Mouse (Mus musculus): ENCODE data around the gene Sh2b3. TPM values are rescaled to one million over a fixed set of nuclear protein-coding genes. Genes with fewer than 3 reads are reported as not detected.

The Sh2b3 gene
- polyA plus RNA-seq (2012; rRNA removed) = 12.1 and 17.3 TPM in 2 replicates

DNA sequence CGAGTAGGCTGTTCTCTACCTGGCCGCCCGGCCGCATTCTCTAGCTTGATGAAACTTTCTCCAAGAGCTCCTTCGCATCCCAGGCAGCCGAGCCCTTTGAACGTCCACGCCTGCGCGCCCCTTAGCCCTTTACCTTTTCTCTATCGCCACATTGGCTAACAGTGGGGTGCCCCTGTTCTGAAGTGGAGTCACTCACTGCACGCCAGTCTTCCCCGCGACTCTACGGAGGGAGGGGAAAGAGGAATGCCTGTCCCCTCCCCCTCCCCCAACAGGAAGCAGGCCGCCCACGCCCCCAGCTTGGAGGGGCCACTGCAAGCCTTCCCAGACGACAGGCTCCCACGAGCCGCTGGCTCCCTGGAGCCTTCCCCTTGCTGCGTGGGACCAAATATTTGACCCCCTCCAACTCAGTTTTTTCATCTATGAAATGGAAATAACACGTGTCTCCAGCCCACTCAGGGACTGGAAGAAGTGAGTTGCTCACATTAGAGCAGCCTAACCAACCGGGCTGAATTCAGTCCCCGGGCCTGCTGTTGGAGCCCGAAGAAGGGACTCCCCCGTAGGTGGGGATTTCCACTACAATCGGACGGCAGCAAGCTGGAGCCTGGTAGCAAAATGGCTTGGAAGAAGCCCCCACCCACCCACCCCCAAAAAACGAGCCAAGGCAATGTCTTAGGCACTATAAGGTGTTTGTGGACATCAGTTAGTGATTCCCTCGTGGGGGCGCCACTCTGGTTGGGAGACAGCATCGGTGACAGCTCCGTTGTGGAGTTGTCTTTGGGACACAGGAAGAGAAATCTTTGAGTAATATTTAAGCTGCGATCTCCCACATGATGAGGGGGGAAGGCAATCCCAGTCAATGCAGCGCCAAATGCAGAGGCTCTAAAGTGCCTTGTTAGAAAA is at the start of gene Sh2b3:
Gene Sh2b3, minus strand, starts transcription at position 206 of the 900 bp plus-strand sequence.
- DNase-seq (ENCODE audit: low read depth, low spot score) = no peak
- WGBS = 3% methylated on average over 35 of the region's 35 CpGs

- WGBS = 75% methylated on average over 8 of the region's 8 CpGs
Measured at GRCm38 (mm10) chr5:121883356-121883755, 45.9 kb upstream of the Sh2b3 start.

GRCm38 (mm10) chr5:121879211-121879610 is 41.8 kb upstream of the Sh2b3 start:
- DNase-seq (ENCODE audit: low read depth, low spot score) = no peak

More at GRCm38 (mm10) chr5:121883356-121883755, 45.9 kb upstream of the Sh2b3 start:
- DNase-seq (ENCODE audit: low read depth, low spot score) = no peak

GRCm38 (mm10) chr5:121878703-121879102 is 41.3 kb upstream of the Sh2b3 start:
- DNase-seq (ENCODE audit: low read depth, low spot score) = no peak
- WGBS = 71% methylated on average over 17 of the region's 17 CpGs

More at GRCm38 (mm10) chr5:121879211-121879610, 41.8 kb upstream of the Sh2b3 start:
- WGBS = 50% methylated on average over 6 of the region's 6 CpGs

GRCm38 (mm10) chr5:121876901-121877300 is 39.5 kb upstream of the Sh2b3 start:
- DNase-seq (ENCODE audit: low read depth, low spot score) = no peak
- WGBS = 87% methylated on average over 12 of the region's 12 CpGs

DNA sequence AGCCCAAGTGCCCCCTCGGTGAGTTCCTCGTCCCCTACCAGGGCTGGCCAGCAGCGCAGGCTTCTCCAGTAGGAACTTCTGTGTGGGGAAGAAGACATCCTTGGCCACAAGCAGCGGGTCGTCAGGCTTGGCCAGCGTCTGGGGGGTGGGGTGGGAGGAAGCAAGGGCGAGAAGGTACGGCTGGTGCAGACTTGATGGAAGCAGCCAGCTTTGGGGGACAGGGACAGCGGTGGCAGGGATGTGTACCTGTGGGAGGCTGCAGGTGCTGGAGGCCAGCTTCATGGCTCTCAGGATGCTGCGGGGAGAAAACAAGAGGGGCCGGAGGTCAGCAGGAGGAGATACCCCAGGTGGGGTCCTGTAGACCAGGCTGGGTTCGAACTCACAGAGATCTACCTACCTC is 37.6 kb upstream of the Sh2b3 start:
- no peak for DNase-seq (ENCODE audit: low read depth, low spot score)
- 86% methylated on average over 12 of the region's 12 CpGs for WGBS

GRCm38 (mm10) chr5:121872158-121872557 is 34.7 kb upstream of the Sh2b3 start:
- 9% methylated on average over 4 of the region's 4 CpGs for WGBS
- DNase-seq (ENCODE audit: low read depth, low spot score) = no peak

- whole genome bisulfite sequencing = 69% methylated on average over 13 of the region's 13 CpGs
- no peak for DNase-seq (ENCODE audit: low read depth, low spot score)
Measured at GRCm38 (mm10) chr5:121871515-121872030, 34.1 kb upstream of the Sh2b3 start.

GRCm38 (mm10) chr5:121870832-121871231 is 33.4 kb upstream of the Sh2b3 start:
- 61% methylated on average over 6 of the region's 6 CpGs for WGBS
- DNase-seq (ENCODE audit: low read depth, low spot score) = no peak

DNA sequence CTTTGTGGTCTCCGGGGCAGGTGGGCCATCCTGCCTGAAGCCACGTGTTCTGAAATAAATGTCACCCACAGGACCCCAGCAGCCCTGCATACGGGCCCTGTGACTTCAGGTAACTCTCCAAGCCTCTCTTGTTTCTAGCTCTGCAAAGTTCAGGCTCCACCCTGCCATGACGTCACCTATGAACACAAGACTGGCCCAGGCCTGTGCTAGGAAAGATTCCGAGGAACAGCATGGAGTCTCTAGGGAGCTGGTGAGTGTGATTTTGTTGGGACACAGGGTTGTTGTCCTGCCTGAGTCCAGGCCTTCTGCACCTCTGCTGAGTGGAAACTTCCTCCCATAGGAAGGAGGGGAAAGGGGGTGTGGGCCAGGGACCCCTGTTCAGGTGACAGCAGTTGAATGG is 30.5 kb upstream of the Sh2b3 start:
- no peak for DNase-seq (ENCODE audit: low read depth, low spot score)
- 51% methylated on average over 5 of the region's 5 CpGs for WGBS

DNA sequence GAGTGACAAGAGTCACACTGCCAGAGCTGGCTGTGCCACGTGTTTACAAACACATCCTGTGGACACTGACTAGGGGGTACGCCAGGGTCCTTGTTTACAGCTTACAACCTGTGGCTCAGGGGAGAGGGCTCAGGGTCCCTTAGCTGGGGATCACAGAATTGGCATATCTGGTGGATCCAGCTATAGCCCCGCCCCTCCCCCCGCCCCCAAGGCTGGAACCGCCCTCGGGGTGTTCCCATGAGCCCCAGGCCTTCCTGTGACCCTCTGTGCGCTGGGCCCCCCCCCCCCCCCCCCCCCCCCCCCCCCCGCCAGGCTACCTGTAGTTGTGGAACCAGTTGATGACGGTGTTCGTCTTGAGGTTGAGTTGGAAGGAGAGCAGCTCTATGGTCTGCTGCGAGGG is 26.9 kb upstream of the Sh2b3 start:
- WGBS = 21% methylated on average over 10 of the region's 11 CpGs

DNA sequence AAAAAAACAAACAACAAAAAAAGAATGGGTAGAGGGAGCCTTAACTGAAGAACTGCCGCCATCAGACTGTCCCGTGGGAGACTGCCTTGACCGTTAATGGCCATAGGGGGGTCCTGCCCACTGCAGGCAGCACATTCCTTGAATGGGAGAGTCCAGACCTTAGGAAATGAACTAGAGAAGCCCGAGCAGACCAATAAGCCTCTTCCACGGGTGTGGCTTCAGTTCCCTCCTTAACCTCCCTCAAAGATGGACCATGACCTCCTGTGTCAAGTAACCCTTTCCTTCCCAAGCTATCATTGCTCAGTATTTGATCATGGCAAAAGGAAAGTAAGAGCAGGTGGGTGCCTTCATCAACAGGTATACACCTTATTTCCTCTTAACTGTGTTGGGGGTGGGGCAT is 24.5 kb upstream of the Sh2b3 start:
- 21% methylated on average over 5 of the region's 5 CpGs for WGBS
- DNase-seq (ENCODE audit: low read depth, low spot score) = no peak

More for the DNA sequence above, 26.9 kb upstream of the Sh2b3 start:
- DNase-seq (ENCODE audit: low read depth, low spot score) = no peak

DNA sequence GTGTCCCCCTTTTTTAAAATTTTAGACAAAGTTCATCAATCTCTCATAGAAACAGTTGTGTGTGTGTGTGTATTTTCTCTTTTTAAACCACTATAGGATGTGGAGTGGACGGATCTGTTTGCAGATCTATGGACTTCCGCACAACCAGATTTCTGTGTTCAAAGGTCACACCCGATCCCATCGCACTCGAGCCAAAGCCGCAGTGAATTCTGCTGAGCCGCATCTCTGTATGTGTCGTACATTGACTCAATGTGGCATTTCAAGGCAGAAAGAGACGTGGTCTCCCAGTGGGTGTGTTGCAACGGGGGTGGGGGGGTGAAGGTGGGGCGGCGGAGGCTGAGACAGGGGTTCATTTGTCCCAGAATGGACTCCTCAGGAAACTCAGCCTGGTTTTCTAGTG is 21.0 kb upstream of the Sh2b3 start:
- 31% methylated on average over 12 of the region's 12 CpGs for WGBS
- no peak for DNase-seq (ENCODE audit: low read depth, low spot score)

DNA sequence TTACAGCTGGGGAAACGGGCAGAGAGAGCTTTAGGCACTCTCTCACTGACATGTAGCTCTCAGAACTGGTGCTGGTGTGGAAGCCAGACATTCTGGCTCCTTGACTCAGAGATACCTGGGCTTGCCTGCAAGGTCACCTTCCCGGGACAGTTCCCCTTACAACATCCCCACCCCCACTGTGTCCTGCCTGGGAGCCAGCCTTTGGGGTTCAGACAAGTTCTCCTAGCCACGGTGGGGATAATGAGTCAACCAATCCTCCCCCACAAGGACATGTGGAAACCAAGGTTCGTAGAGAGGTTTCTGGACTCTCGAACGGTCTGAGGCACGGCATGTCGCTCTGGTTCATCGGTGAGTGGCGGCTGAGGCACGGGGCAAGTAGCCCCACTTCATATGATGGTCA is 19.3 kb upstream of the Sh2b3 start:
- 73% methylated on average over 11 of the region's 11 CpGs for WGBS
- no peak for DNase-seq (ENCODE audit: low read depth, low spot score)

GRCm38 (mm10) chr5:121854768-121855167 is 17.3 kb upstream of the Sh2b3 start:
- WGBS = 59% methylated on average over 10 of the region's 10 CpGs
- DNase-seq (ENCODE audit: low read depth, low spot score) = no peak

GRCm38 (mm10) chr5:121853368-121854051 is 16.1 kb upstream of the Sh2b3 start:
- WGBS = 35% methylated on average over 9 of the region's 9 CpGs
- no peak for DNase-seq (ENCODE audit: low read depth, low spot score)

GRCm38 (mm10) chr5:121849478-121850349 is 12.3 kb upstream of the Sh2b3 start:
- WGBS = 16% methylated on average over 20 of the region's 20 CpGs
- no peak for DNase-seq (ENCODE audit: low read depth, low spot score)

- DNase-seq (ENCODE audit: low read depth, low spot score) = no peak
- under 1% methylated on average over 36 of the region's 42 CpGs for WGBS
Measured at GRCm38 (mm10) chr5:121848743-121849142, 11.3 kb upstream of the Sh2b3 start, which contains the start of gene Pheta1. TSS of gene Pheta1 (plus strand) at chr5:121848984.

DNA sequence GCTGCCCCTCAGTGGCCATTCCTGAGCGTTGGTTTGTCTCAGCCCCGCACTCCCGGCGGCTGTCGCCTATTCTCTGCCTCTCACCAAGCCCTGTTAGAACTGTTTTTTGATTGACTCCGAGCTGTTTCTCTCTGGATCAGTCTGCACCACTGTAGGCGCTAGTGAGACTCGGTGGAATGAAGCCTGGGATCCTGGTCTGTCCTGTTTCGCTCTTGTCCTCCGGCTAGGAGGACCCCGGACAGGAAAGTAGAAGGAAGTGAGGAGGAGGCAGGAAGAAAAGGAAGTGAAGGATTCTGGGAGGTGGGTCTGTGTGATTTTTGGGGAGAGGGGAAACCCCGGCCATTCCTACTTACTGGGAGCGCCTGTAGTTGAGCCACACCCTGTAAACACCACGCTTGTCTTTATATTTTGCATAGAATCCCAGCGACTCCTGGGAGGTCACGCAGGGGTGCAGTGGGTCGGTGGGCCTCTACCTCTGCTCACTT is 10.6 kb upstream of the Sh2b3 start:
- 1% methylated on average over 17 of the region's 17 CpGs for WGBS
- DNase-seq (ENCODE audit: low read depth, low spot score) = no peak

Data from large intestine, adult 2 months (tissue).